9 mouse cellular contexts compared by ENCODE assay signal in the genomic region with DNA sequence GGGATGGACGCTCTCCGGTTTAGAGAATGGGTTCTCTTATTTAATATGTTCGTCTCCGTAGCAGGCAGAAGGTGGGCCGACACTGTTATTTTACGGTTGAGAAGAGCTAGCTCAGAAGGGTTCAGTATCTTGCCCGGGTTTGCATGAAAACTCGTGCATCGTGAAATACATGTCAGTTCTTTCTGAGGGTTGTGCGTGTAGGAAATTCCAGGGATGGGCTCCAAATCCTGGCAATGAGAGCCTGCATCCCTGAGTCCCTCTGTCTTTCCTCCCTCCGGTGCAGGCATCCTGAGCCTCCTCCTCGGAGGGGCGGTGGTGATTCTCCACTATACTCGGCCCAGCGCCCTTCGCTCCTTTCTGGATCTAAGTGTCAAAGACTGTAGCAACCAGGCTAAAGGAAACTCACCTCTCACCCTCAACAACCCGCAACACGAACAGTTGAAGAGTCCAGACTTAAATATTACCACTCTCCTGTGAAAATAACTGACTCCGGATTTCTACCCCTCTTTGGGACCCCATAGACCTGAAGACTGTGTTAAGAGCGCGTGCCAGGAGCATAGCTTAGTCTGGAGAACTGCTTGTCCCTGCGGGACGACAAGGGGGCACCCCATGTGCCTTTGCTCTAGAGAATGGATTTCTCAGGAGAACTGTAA. TPM values are rescaled to one million over a fixed set of nuclear protein-coding genes. Genes with fewer than 3 reads are reported as not detected.
DNase-seq lines count a peak whose midpoint lies in the region; ATAC-seq and TF ChIP-seq lines count a peak whose summit lies in the region.
"Had no signal": no experiment of that assay in that cellular context is flagged by ENCODE, and none has a peak within 500 bp of the region (broad histone marks: within the 10 kb centered on the region; RNA-seq: fewer than 3 reads in every experiment).

No protein-coding gene starts in this region.

- peak overlapping the region; percentile 36 for H3K4me3 ChIP-seq in lung, embryonic 15.5 days
- H3K4me3 ChIP-seq in forebrain, embryonic 13.5 days: peak overlapping the region; percentile 45
- H3K4me3 ChIP-seq in limb, embryonic 14.5 days (replicated peaks; ENCODE audit: low read length): peak overlapping the region; percentile 35

- H3K9ac ChIP-seq in lung, embryonic 15.5 days: 0 out of 2 replicates have a peak overlapping the region, but pooled peaks have one; percentile 13
- peak overlapping the region; percentile 62 for H3K9ac ChIP-seq in forebrain, embryonic 13.5 days
- H3K9ac ChIP-seq in limb, embryonic 14.5 days (ENCODE audit: low read depth, low read length, severe bottlenecking): peak overlapping the region; percentile 38; the same call in 1 of the 2 replicates

- no peak for TF ChIP-seq POLR2A in limb, embryonic 14.5 days (IDR thresholded peaks at IDR 0.05; ENCODE audit: borderline replicate concordance, extremely low read depth, insufficient read depth, insufficient read length)

- H3K4me2 ChIP-seq in lung, embryonic 15.5 days: peak overlapping the region; percentile 59
- peak overlapping the region; percentile 81 for H3K4me2 ChIP-seq in forebrain, embryonic 13.5 days
- peak overlapping the region; percentile 60 for H3K4me2 ChIP-seq in limb, embryonic 14.5 days (replicated peaks; ENCODE audit: low read depth, low read length, severe bottlenecking)

- WGBS in lung, embryonic 15.5 days: 8% methylated on average over 23 of the region's 23 CpGs
- WGBS in forebrain, embryonic 13.5 days: 5% methylated on average over 23 of the region's 23 CpGs
- 9% methylated on average over 23 of the region's 23 CpGs for WGBS in limb, embryonic 14.5 days

- H3K27me3 ChIP-seq in lung, embryonic 15.5 days: peaks cover 91% of the 10 kb centered on the region
- H3K27me3 ChIP-seq in forebrain, embryonic 13.5 days: peaks cover 94% of the 10 kb centered on the region
- peaks cover 85% of the 10 kb centered on the region for H3K27me3 ChIP-seq in limb, embryonic 14.5 days (ENCODE audit: control insufficient read depth, insufficient read depth, low read length)
- H3K27me3 ChIP-seq in splenic B cell, adult 2 months (ENCODE audit: control insufficient read depth, insufficient read depth, low read length, poor library complexity, severe bottlenecking): peaks cover 2% of the 10 kb centered on the region; the same call in 1 of the 2 replicates

- no peak for DNase-seq in lung, postnatal 25 days (ENCODE audit: low spot score)
- DNase-seq in limb, embryonic 14.5 days (ENCODE audit: low spot score): no peak
- DNase-seq in splenic B cell, adult 2 months (ENCODE audit: low read depth, low spot score): peak; percentile 5
- DNase-seq in adrenal gland, postnatal 10 days: no peak
- no peak for DNase-seq in layer of hippocampus, adult 8-10 months (ENCODE audit: low spot score in 2 of 2)
- DNase-seq in spleen, postnatal 10 days (ENCODE audit: low spot score in 2 of 2): no peak

- no peaks in the 10 kb centered on the region for H3K9me3 ChIP-seq in lung, embryonic 15.5 days
- no peaks in the 10 kb centered on the region for H3K9me3 ChIP-seq in forebrain, embryonic 13.5 days (replicated peaks)
- H3K9me3 ChIP-seq in limb, embryonic 14.5 days (ENCODE audit: control insufficient read depth, low read length): no peaks in the 10 kb centered on the region

- peaks cover 27% of the 10 kb centered on the region for H3K4me1 ChIP-seq in lung, embryonic 15.5 days
- H3K4me1 ChIP-seq in forebrain, embryonic 13.5 days: peaks cover 39% of the 10 kb centered on the region
- peaks cover 21% of the 10 kb centered on the region for H3K4me1 ChIP-seq in limb, embryonic 14.5 days (ENCODE audit: control insufficient read depth, insufficient read depth, low read length)

- H3K36me3 ChIP-seq in lung, embryonic 15.5 days: no peaks in the 10 kb centered on the region
- no peaks in the 10 kb centered on the region for H3K36me3 ChIP-seq in forebrain, embryonic 13.5 days (ENCODE audit: poor library complexity, severe bottlenecking)
- H3K36me3 ChIP-seq in limb, embryonic 14.5 days (ENCODE audit: control insufficient read depth, insufficient read depth, low read length): no peaks in the 10 kb centered on the region
- H3K36me3 ChIP-seq in splenic B cell, adult 2 months (ENCODE audit: control insufficient read depth, insufficient read depth, low read length, poor library complexity, severe bottlenecking): no peaks in the 10 kb centered on the region

- ATAC-seq in lung, embryonic 15.5 days (ENCODE audit: borderline replicate concordance, extremely low read depth, low FRiP score, low TSS enrichment): no peak
- ATAC-seq in forebrain, embryonic 13.5 days: no peak
- ATAC-seq in limb, embryonic 14.5 days (ENCODE audit: low FRiP score, low read depth): no peak

- no peak overlapping the region for H3K27ac ChIP-seq in lung, embryonic 15.5 days
- no peak overlapping the region for H3K27ac ChIP-seq in forebrain, embryonic 13.5 days
- no peak overlapping the region for H3K27ac ChIP-seq in limb, embryonic 14.5 days (replicated peaks; ENCODE audit: low read depth, low read length)
- H3K27ac ChIP-seq: macrophage had no signal

RNA-seq across cellular contexts. Expression of gene Duoxa2, which starts 3.3 kb away (rescaled TPM):
- polyA plus RNA-seq in lung, embryonic 15.5 days (2015; fragmentation: Nextera tagmentation; extraction: Ambion mirVana): not detected in 2 replicates
- polyA plus RNA-seq in forebrain, embryonic 13.5 days (2015; fragmentation: Nextera tagmentation; extraction: Ambion mirVana): not detected in 2 replicates
- 0.41 and 0.61 TPM in 2 replicates for polyA plus RNA-seq in limb, embryonic 14.5 days (2012; rRNA removed)
- 0.18 and 0.72 TPM in 2 replicates for polyA plus RNA-seq in limb, embryonic 14.5 days (2014; fragmentation: Nextera tagmentation; extraction: Ambion mirVana)
- not detected for total RNA-seq in adrenal gland, postnatal 10 days (2021)
- total RNA-seq in layer of hippocampus, adult 8-10 months (2022): not detected
- polyA plus RNA-seq: macrophage had no signal

RNA-seq across cellular contexts. Expression of gene Duox2, which starts 3.8 kb away (rescaled TPM):
- polyA plus RNA-seq in lung, embryonic 15.5 days (2015; fragmentation: Nextera tagmentation; extraction: Ambion mirVana): 0.04 TPM in 2 replicates
- polyA plus RNA-seq in forebrain, embryonic 13.5 days (2015; fragmentation: Nextera tagmentation; extraction: Ambion mirVana): not detected in 2 replicates
- polyA plus RNA-seq in limb, embryonic 14.5 days (2012; rRNA removed): 0.16 and 0.27 TPM in 2 replicates
- 0.08 and 0.54 TPM in 2 replicates for polyA plus RNA-seq in limb, embryonic 14.5 days (2014; fragmentation: Nextera tagmentation; extraction: Ambion mirVana)
- total RNA-seq in adrenal gland, postnatal 10 days (2021): under 1 TPM; 0.15 to 0.33 TPM
- under 1 TPM; 0.05 to 0.08 (median 0.06) TPM for total RNA-seq in layer of hippocampus, adult 8-10 months (2022)
- polyA plus RNA-seq: macrophage had no signal

RNA-seq across cellular contexts. Expression of gene Duoxa1, which starts 11.5 kb away (rescaled TPM):
- 0.20 and 0.35 TPM in 2 replicates for polyA plus RNA-seq in lung, embryonic 15.5 days (2015; fragmentation: Nextera tagmentation; extraction: Ambion mirVana)
- not detected in 2 replicates for polyA plus RNA-seq in forebrain, embryonic 13.5 days (2015; fragmentation: Nextera tagmentation; extraction: Ambion mirVana)
- polyA plus RNA-seq in limb, embryonic 14.5 days (2012; rRNA removed): 6.9 and 9.1 TPM in 2 replicates
- 7.9 and 10.3 TPM in 2 replicates for polyA plus RNA-seq in limb, embryonic 14.5 days (2014; fragmentation: Nextera tagmentation; extraction: Ambion mirVana)
- total RNA-seq in adrenal gland, postnatal 10 days (2021): under 1 TPM in 1 of 2 experiments, not detected in 1; 0.33 TPM
- not detected for total RNA-seq in layer of hippocampus, adult 8-10 months (2022)
- polyA plus RNA-seq: macrophage had no signal

RNA-seq across cellular contexts. Expression of gene Duox1, which starts 13.4 kb away (rescaled TPM):
- polyA plus RNA-seq in lung, embryonic 15.5 days (2015; fragmentation: Nextera tagmentation; extraction: Ambion mirVana): 0.04 and 0.10 TPM in 2 replicates
- polyA plus RNA-seq in forebrain, embryonic 13.5 days (2015; fragmentation: Nextera tagmentation; extraction: Ambion mirVana): 0.04 TPM in 1 of 2 replicates, not detected in the other
- 1.2 and 1.5 TPM in 2 replicates for polyA plus RNA-seq in limb, embryonic 14.5 days (2012; rRNA removed)
- 1.2 and 1.6 TPM in 2 replicates for polyA plus RNA-seq in limb, embryonic 14.5 days (2014; fragmentation: Nextera tagmentation; extraction: Ambion mirVana)
- not detected for total RNA-seq in adrenal gland, postnatal 10 days (2021)
- total RNA-seq in layer of hippocampus, adult 8-10 months (2022): not detected
- polyA plus RNA-seq: macrophage had no signal
